Mouse (Mus musculus) myocyte (in vitro differentiated cells): ENCODE results near the gene Lgr6.

ENCODE experiments used
- CEBPB ChIP-seq: IDR thresholded peaks from 2 replicates; pipeline ENCODE4 v1.6.1; 2011; ENCODE audit warnings: mild to moderate bottlenecking, moderate library complexity; ENCODE audit not compliant: poor library complexity, insufficient read depth, severe bottlenecking
- E2F4 ChIP-seq: IDR thresholded peaks from one replicate; pipeline ENCODE4 v1.6.1; 2011; ENCODE audit warnings: mild to moderate bottlenecking, control low read depth, moderate library complexity; ENCODE audit not compliant: insufficient read depth
- MAX ChIP-seq: IDR thresholded peaks from one replicate; pipeline ENCODE4 v1.6.1; 2011; ENCODE audit warnings: low read depth, mild to moderate bottlenecking, control low read depth
- MYOD1 ChIP-seq, 3 experiments: IDR thresholded peaks; one replicate each; pipeline ENCODE4 v1.6.1; 2011; ENCODE audit warnings: control low read depth in 2 of 3, low read depth in 2 of 3, mild to moderate bottlenecking in 2 of 3, moderate library complexity in 1 of 3; ENCODE audit not compliant: insufficient read length in 2 of 3, control insufficient read depth in 1 of 3
- MYOG ChIP-seq, 3 experiments: IDR thresholded peaks; one replicate each; pipeline ENCODE4 v1.6.1; 2011; ENCODE audit warnings: control low read depth in 2 of 3, low read depth in 2 of 3, mild to moderate bottlenecking in 2 of 3; ENCODE audit not compliant: insufficient read length in 2 of 3, control insufficient read depth in 1 of 3, insufficient read depth in 1 of 3
- POLR2A ChIP-seq: IDR thresholded peaks from one replicate; pipeline ENCODE4 v1.6.1; 2011; ENCODE audit warnings: low read depth, mild to moderate bottlenecking, control low read depth, moderate library complexity; ENCODE audit not compliant: insufficient read length
- POLR2AphosphoS2 ChIP-seq: IDR thresholded peaks from one replicate; pipeline ENCODE4 v1.6.1; 2011; ENCODE audit warnings: low read depth, control low read depth; ENCODE audit not compliant: insufficient read length
- REST ChIP-seq: IDR thresholded peaks from one replicate; pipeline ENCODE4 v1.6.1; 2011; ENCODE audit warnings: mild to moderate bottlenecking, control low read depth, moderate library complexity; ENCODE audit not compliant: insufficient read depth, insufficient read length
- TCF12 ChIP-seq: IDR thresholded peaks from one replicate; pipeline ENCODE4 v1.6.1; 2011; ENCODE audit warnings: mild to moderate bottlenecking, control low read depth; ENCODE audit not compliant: poor library complexity, insufficient read depth, severe bottlenecking
- TCF3 ChIP-seq: IDR thresholded peaks from one replicate; pipeline ENCODE4 v1.6.1; 2011; ENCODE audit warnings: low read depth, control low read depth; ENCODE audit not compliant: insufficient read length
- USF1 ChIP-seq: IDR thresholded peaks from one replicate; pipeline ENCODE4 v1.6.1; 2011; ENCODE audit warnings: low read depth, mild to moderate bottlenecking, control low read depth, moderate library complexity

GRCm38 (mm10) chr1:134942898-134943297, 162.2 kb downstream of the Lgr6 start:
- TF ChIP-seq MYOD1 (IDR thresholded peaks at IDR 0.05; ENCODE audit: control insufficient read depth in 1 of 3, insufficient read length in 2 of 3, low read depth in 2 of 3) (no peak), POLR2A (no peak), USF1 (no peak), E2F4 (no peak), POLR2AphosphoS2 (no peak), MAX (no peak), TCF12 (no peak), TCF3 (no peak), MYOG (IDR thresholded peaks at IDR 0.05; ENCODE audit: control insufficient read depth in 1 of 3, insufficient read depth in 1 of 3, insufficient read length in 2 of 3, low read depth in 2 of 3) (no peak), CEBPB (no peak), REST (no peak)
